Mouse (Mus musculus) limb, embryonic 11.5 days (tissue): ENCODE results near the gene Fah. TPM values are rescaled to one million over a fixed set of nuclear protein-coding genes. Genes with fewer than 3 reads are reported as not detected.

Experiments used
- polyA plus RNA-seq: library from polyadenylated mRNA; unstranded; fragments of >200 nt; fragmentation: Nextera tagmentation; extraction: Ambion mirVana; gene quantifications from 2 replicates; pipeline ENCODE4 v1.2.1, GENCODE M21; 2014

Gene Fah
- polyA plus RNA-seq, 1 experiment from 2014 or later = 1.9 TPM

Other genes with a start within 250 kb of the Fah start
- gene Arnt2, start 196.5 kb downstream of the Fah start, polyA plus RNA-seq = 17.8 and 19.2 TPM in 2 replicates
- 0.03 and 0.20 TPM in 2 replicates for gene Gm2115, start 77.8 kb downstream of the Fah start, polyA plus RNA-seq
- 197 and 215 TPM in 2 replicates for gene Zfand6, start 83.2 kb upstream of the Fah start, polyA plus RNA-seq
- gene Olfr291, start 246.8 kb upstream of the Fah start, polyA plus RNA-seq = not detected in 2 replicates